Mouse (Mus musculus) liver, embryonic 14.5 days (tissue): Measurements from ENCODE around the gene Pdzrn4.

Source experiments
- CTCF ChIP-seq: IDR thresholded peaks from 2 replicates; pipeline ENCODE4 v1.5.1; 2016; ENCODE audit warnings: antibody characterized with exemption, low read depth, control low read depth
- EP300 ChIP-seq: IDR thresholded peaks from 2 replicates; pipeline ENCODE4 v1.6.1; 2016; ENCODE audit warnings: antibody characterized with exemption, low read depth

GRCm38 (mm10) chr15:92364592-92364991 lies 32.1 kb upstream of the Pdzrn4 start:
- TF ChIP-seq CTCF (no peak), EP300 (no peak)
